Mouse (Mus musculus): ENCODE data around the gene Klhl11. TPM values are rescaled to one million over a fixed set of nuclear protein-coding genes. Genes with fewer than 3 reads are reported as not detected.

Klhl11 gene
- total and polyA plus RNA-seq, 3 experiments = 11.5 to 34.7 TPM; not detected in 1

DNA sequence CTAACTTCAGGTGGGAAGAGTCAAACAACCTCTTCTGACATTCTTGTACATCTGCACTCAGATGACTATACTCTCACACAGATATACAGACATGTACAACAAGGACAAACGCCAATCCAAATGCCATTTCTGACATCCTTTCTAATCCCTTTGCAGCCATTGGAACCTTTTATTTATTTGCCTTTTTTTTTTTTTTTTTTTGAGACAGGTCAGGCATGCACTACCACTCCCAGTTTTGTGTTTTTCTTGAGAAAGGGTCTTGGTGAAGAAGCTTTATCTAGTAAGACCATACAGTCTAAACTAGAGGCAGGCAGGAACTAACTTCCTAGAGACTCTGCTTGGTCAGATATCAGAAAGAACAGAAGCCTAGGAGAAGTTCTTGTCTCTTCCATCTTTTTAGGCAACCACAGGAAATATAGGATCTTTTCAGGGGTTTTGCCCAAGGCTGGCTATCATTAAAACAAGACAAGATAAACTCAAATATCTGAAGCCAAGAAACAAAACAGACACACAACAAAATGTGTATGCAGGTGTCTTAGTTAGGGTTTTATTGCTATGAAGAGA lies 7.2 kb downstream of the Klhl11 start (continued):
- TF ChIP-seq MXI1 (IDR thresholded peaks at IDR 0.05; ENCODE audit: low read depth, low read length) (no peak; the same call in 1 of the 2 replicates), TCF12 (IDR thresholded peaks at IDR 0.05; ENCODE audit: low read depth, low read length) (peak; percentile 97), TBP (IDR thresholded peaks at IDR 0.05; ENCODE audit: low read depth, low read length) (no peak), GABPA (IDR thresholded peaks at IDR 0.05; ENCODE audit: low read depth, low read length) (no peak)

DNA sequence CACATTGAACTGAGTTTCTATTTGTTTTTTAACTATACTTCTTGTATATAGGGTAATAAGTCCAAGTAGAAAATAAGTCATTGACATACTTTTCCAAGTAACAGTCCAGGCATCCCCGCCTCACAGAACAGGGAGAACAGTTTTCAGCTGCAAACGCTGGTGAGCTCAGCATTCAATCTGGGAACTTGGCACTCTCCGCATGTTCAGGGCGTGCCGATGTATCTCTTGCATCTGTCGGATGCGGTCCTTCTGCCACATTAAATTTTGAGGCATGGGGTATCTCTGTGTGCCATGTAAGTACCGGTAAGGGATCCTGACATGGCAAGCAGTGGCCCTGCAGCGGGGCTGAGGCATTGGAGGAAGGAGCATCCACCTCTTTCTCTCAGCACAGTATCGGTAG lies 9.8 kb downstream of the Klhl11 start:
- H3K79me2 ChIP-seq (ENCODE audit: control insufficient read depth, insufficient read depth, low read length, poor library complexity) = peaks cover 49% of the 10 kb centered on the region
- peaks cover 22 to 23% of the 10 kb centered on the region in 2 experiments for H3K4me1 ChIP-seq (ENCODE audit: control insufficient read depth in 1 of 2, insufficient read depth in 2 of 2, low read length in 2 of 2)
- no peak overlapping the region for H3K9ac ChIP-seq (ENCODE audit: control insufficient read depth, low read depth, low read length, poor library complexity, severe bottlenecking)
- H3K27ac ChIP-seq (ENCODE audit: control insufficient read depth, low read depth, low read length) = no peak overlapping the region
- TF ChIP-seq SMC3 (IDR thresholded peaks at IDR 0.05; ENCODE audit: low read depth, low read length) = no peak
- TF ChIP-seq CTCF (IDR thresholded peaks at IDR 0.05 in 2 of 3, conservative IDR thresholded peaks at IDR 0.05 in 1 of 3; ENCODE audit: control insufficient read depth in 1 of 3, insufficient read depth in 1 of 3, low read depth in 2 of 3, low read length in 3 of 3, poor library complexity in 1 of 3, severe bottlenecking in 1 of 3) = no peak
- no peak for TF ChIP-seq MYC (IDR thresholded peaks at IDR 0.05; ENCODE audit: low read depth, low read length)
- no peak for TF ChIP-seq MAX (IDR thresholded peaks at IDR 0.05; ENCODE audit: low read length)
- no peak for TF ChIP-seq KAT2A (conservative IDR thresholded peaks at IDR 0.05; ENCODE audit: low read depth, low read length)
- no peak for TF ChIP-seq MAZ (IDR thresholded peaks at IDR 0.05; ENCODE audit: low read depth, low read length)
- TF ChIP-seq ETS1 (IDR thresholded peaks at IDR 0.05; ENCODE audit: low read depth, low read length) = no peak
- TF ChIP-seq RAD21 (IDR thresholded peaks at IDR 0.05; ENCODE audit: low read depth, low read length) = no peak
- no peak for TF ChIP-seq SIN3A (IDR thresholded peaks at IDR 0.05; ENCODE audit: low read length)
- TF ChIP-seq CHD2 (IDR thresholded peaks at IDR 0.05; ENCODE audit: low read length) = no peak
- no peak for TF ChIP-seq GATA1 (IDR thresholded peaks at IDR 0.05; ENCODE audit: low read depth, low read length)
- no peak for TF ChIP-seq ZKSCAN1 (IDR thresholded peaks at IDR 0.05; ENCODE audit: low read depth, low read length)
- no peak for TF ChIP-seq NELFE (IDR thresholded peaks at IDR 0.05; ENCODE audit: low read depth, low read length)
- TF ChIP-seq GABPA (IDR thresholded peaks at IDR 0.05; ENCODE audit: low read depth, low read length) = no peak
- no peak for TF ChIP-seq UBTF (IDR thresholded peaks at IDR 0.05; ENCODE audit: borderline replicate concordance, insufficient read depth, low read depth, low read length)
- TF ChIP-seq CHD1 (IDR thresholded peaks at IDR 0.05; ENCODE audit: low read depth, low read length) = no peak
- TF ChIP-seq ZMIZ1 (IDR thresholded peaks at IDR 0.05; ENCODE audit: low read depth, low read length) = no peak
- TF ChIP-seq ZC3H11A (IDR thresholded peaks at IDR 0.05; ENCODE audit: low read depth, low read length) = no peak
- no peak for TF ChIP-seq EP300 (IDR thresholded peaks at IDR 0.05; ENCODE audit: low read depth in 1 of 2, low read length in 2 of 2)
- TF ChIP-seq TCF12 (IDR thresholded peaks at IDR 0.05; ENCODE audit: low read depth, low read length) = no peak
- no peaks in the 10 kb centered on the region for H3K9me3 ChIP-seq (replicated peaks; ENCODE audit: insufficient read depth, low read length)
- H3K4me3 ChIP-seq (ENCODE audit: control insufficient read depth in 1 of 2, insufficient read depth in 1 of 2, low read depth in 2 of 2, low read length in 2 of 2) = no peak overlapping the region
- no peaks in the 10 kb centered on the region for H3K27me3 ChIP-seq (ENCODE audit: control insufficient read depth in 1 of 2, insufficient read depth in 2 of 2, low read length in 2 of 2)
- H3K36me3 ChIP-seq (ENCODE audit: control insufficient read depth in 1 of 2, insufficient read depth in 2 of 2, low read length in 2 of 2) = peaks cover 26 to 31% of the 10 kb centered on the region in 2 experiments
- DNase-seq (ENCODE audit: low read depth, low spot score) = no peak
